Mouse (Mus musculus): ENCODE data around the gene Trim27. TPM values are rescaled to one million over a fixed set of nuclear protein-coding genes. Genes with fewer than 3 reads are reported as not detected.
A peak's percentile ranks its signal among the peaks of the same experiment; 100 is the strongest.

Gene Trim27
- total RNA-seq, 2 experiments from 2014 or later, result 43.1 to 45.0 TPM

GRCm38 (mm10) chr13:21170431-21171155, 8.7 kb upstream of the Trim27 start:
- no peak for DNase-seq (ENCODE audit: extremely low spot score in 1 of 2, low spot score in 2 of 2)
- intact Hi-C loops (cut with DNase I), result loop anchor here (5.0 kb wide), 1 partner anchor 107 kb away; no protein-coding TSS in a partner anchor

- peak in 1 of 2 experiments; percentile 49 for DNase-seq (ENCODE audit: extremely low spot score in 1 of 2, low spot score in 2 of 2)
These were observed 8.1 kb upstream of the Trim27 start for GRCm38 (mm10) chr13:21171156-21171530.

GRCm38 (mm10) chr13:21171600-21172150, 7.6 kb upstream of the Trim27 start:
- DNase-seq (ENCODE audit: extremely low spot score in 1 of 2, low spot score in 2 of 2), result peak in 1 of 2 experiments; percentile 45
- intact Hi-C loops (cut with DNase I), result loop anchor here (2.0 to 5.0 kb wide), 2 partner anchors 106 to 155 kb away; no protein-coding TSS in a partner anchor

More at GRCm38 (mm10) chr13:21171156-21171530, 8.1 kb upstream of the Trim27 start:
- intact Hi-C loops (cut with DNase I), result loop anchor here (5.0 kb wide), 1 partner anchor 106 kb away; no protein-coding TSS in a partner anchor

GRCm38 (mm10) chr13:21172241-21173027, 6.8 kb upstream of the Trim27 start:
- DNase-seq (ENCODE audit: extremely low spot score in 1 of 2, low spot score in 2 of 2), result peak; percentile 68 to 76
- intact Hi-C loops (cut with DNase I), result loop anchor here (2.0 to 5.0 kb wide), 2 partner anchors 105 to 154 kb away; no protein-coding TSS in a partner anchor

- intact Hi-C loops (cut with DNase I), result loop anchor here (2.0 to 5.0 kb wide), 2 partner anchors 104 to 154 kb away; no protein-coding TSS in a partner anchor
- peak; percentile 74 to 93 for DNase-seq (ENCODE audit: extremely low spot score in 1 of 2, low spot score in 2 of 2)
These were observed 6.2 kb upstream of the Trim27 start for GRCm38 (mm10) chr13:21173072-21173471.

GRCm38 (mm10) chr13:21176733-21177132, 2.5 kb upstream of the Trim27 start:
- no peak for DNase-seq (ENCODE audit: extremely low spot score in 1 of 2, low spot score in 2 of 2)
- intact Hi-C loops (cut with DNase I), result no loop called here

GRCm38 (mm10) chr13:21177657-21178056, 1.6 kb upstream of the Trim27 start:
- intact Hi-C loops (cut with DNase I), result no loop called here

GRCm38 (mm10) chr13:21178364-21178763, 881 bp upstream of the Trim27 start:
- intact Hi-C loops (cut with DNase I), result no loop called here
- no peak for DNase-seq (ENCODE audit: extremely low spot score in 1 of 2, low spot score in 2 of 2)

More at GRCm38 (mm10) chr13:21177657-21178056, 1.6 kb upstream of the Trim27 start:
- DNase-seq (ENCODE audit: extremely low spot score in 1 of 2, low spot score in 2 of 2), result no peak

GRCm38 (mm10) chr13:21179724-21180550, 692 bp downstream of the Trim27 start:
- intact Hi-C loops (cut with DNase I), result no loop called here
- peak; percentile 76 to 89 for DNase-seq (ENCODE audit: extremely low spot score in 1 of 2, low spot score in 2 of 2)

- intact Hi-C loops (cut with DNase I), result no loop called here
- peak in 1 of 2 experiments; percentile 79 for DNase-seq (ENCODE audit: extremely low spot score in 1 of 2, low spot score in 2 of 2)
These were observed 1.6 kb downstream of the Trim27 start for GRCm38 (mm10) chr13:21180551-21181530.

GRCm38 (mm10) chr13:21181996-21182395, 2.8 kb downstream of the Trim27 start:
- no peak for DNase-seq (ENCODE audit: extremely low spot score in 1 of 2, low spot score in 2 of 2)
- intact Hi-C loops (cut with DNase I), result no loop called here

GRCm38 (mm10) chr13:21183066-21183465, 3.8 kb downstream of the Trim27 start:
- intact Hi-C loops (cut with DNase I), result no loop called here
- no peak for DNase-seq (ENCODE audit: extremely low spot score in 1 of 2, low spot score in 2 of 2)

- intact Hi-C loops (cut with DNase I), result no loop called here
- no peak for DNase-seq (ENCODE audit: extremely low spot score in 1 of 2, low spot score in 2 of 2)
These were observed 4.4 kb downstream of the Trim27 start for GRCm38 (mm10) chr13:21183661-21184060.

- intact Hi-C loops (cut with DNase I), result no loop called here
- DNase-seq (ENCODE audit: extremely low spot score in 1 of 2, low spot score in 2 of 2), result no peak
These were observed 6.3 kb downstream of the Trim27 start for GRCm38 (mm10) chr13:21185521-21185920.

- intact Hi-C loops (cut with DNase I), result no loop called here
- DNase-seq (ENCODE audit: extremely low spot score in 1 of 2, low spot score in 2 of 2), result no peak
These were observed 16.4 kb downstream of the Trim27 start for GRCm38 (mm10) chr13:21195406-21196228.

GRCm38 (mm10) chr13:21197721-21198120, 18.5 kb downstream of the Trim27 start:
- no peak for DNase-seq (ENCODE audit: extremely low spot score in 1 of 2, low spot score in 2 of 2)
- intact Hi-C loops (cut with DNase I), result no loop called here

- intact Hi-C loops (cut with DNase I), result no loop called here
- no peak for DNase-seq (ENCODE audit: extremely low spot score in 1 of 2, low spot score in 2 of 2)
These were observed 19.1 kb downstream of the Trim27 start for GRCm38 (mm10) chr13:21198313-21198712.
